Mouse (Mus musculus) olfactory bulb, adult 2 months (tissue): ENCODE measurements around the gene Tshz2.

Experiments
- CTCF ChIP-seq: fragments of 200-500 bp; IDR thresholded peaks from 2 replicates; pipeline ENCODE4 v1.5.1; 2012; ENCODE audit warnings: low read depth, mild to moderate bottlenecking, low read length, moderate library complexity; ENCODE audit not compliant: insufficient read depth
- POLR2A ChIP-seq: fragments of 200-500 bp; IDR thresholded peaks from 2 replicates; pipeline ENCODE4 v1.6.1; 2012; ENCODE audit warnings: mild to moderate bottlenecking, low read depth, low read length, moderate library complexity; ENCODE audit not compliant: insufficient read depth

GRCm38 (mm10) chr2:170109528-170109927 is 476.7 kb downstream of the Tshz2 start:
- TF ChIP-seq CTCF = no peak
- no peak for TF ChIP-seq POLR2A
